Mouse (Mus musculus) cortical plate, adult 2 months (tissue): Measurements from ENCODE around the gene Smad3. TPM values are rescaled to one million over a fixed set of nuclear protein-coding genes. Genes with fewer than 3 reads are reported as not detected.

Experiments
- H3K27ac ChIP-seq: fragments of 200-500 bp; 2 replicates; pipeline ENCODE4 v1.5.1; 2012; ENCODE audit warnings: low read length, control low read depth, inconsistent platforms; ENCODE audit not compliant: insufficient read depth
- H3K4me1 ChIP-seq: fragments of 200-500 bp; 2 replicates; pipeline ENCODE4 v1.6.1; 2011; ENCODE audit warnings: low read length; ENCODE audit not compliant: control insufficient read depth, insufficient read depth
- H3K4me3 ChIP-seq: fragments of 200-500 bp; 2 replicates; pipeline ENCODE4 v1.5.1; 2011; ENCODE audit warnings: mild to moderate bottlenecking, low read length, control low read depth; ENCODE audit not compliant: insufficient read depth
- CTCF ChIP-seq: fragments of 200-500 bp; IDR thresholded peaks from 2 replicates; pipeline ENCODE4 v1.5.1; 2011; ENCODE audit warnings: mild to moderate bottlenecking, control low read depth, low read length; ENCODE audit not compliant: insufficient read depth; ENCODE audit errors: extremely low read depth
- POLR2A ChIP-seq: fragments of 200-500 bp; IDR thresholded peaks from 2 replicates; pipeline ENCODE4 v1.6.1; 2011; ENCODE audit warnings: mild to moderate bottlenecking, low read length, control low read depth; ENCODE audit not compliant: insufficient read depth; ENCODE audit errors: extremely low read depth
- polyA plus RNA-seq: library from polyadenylated mRNA; depleted of rRNA; stranded (reverse); fragments of >200 nt; gene quantifications from 2 replicates; pipeline ENCODE4 v1.2.3, GENCODE M21; 2012

Smad3 gene
- polyA plus RNA-seq, 1 experiment = 46.8 TPM

DNA sequence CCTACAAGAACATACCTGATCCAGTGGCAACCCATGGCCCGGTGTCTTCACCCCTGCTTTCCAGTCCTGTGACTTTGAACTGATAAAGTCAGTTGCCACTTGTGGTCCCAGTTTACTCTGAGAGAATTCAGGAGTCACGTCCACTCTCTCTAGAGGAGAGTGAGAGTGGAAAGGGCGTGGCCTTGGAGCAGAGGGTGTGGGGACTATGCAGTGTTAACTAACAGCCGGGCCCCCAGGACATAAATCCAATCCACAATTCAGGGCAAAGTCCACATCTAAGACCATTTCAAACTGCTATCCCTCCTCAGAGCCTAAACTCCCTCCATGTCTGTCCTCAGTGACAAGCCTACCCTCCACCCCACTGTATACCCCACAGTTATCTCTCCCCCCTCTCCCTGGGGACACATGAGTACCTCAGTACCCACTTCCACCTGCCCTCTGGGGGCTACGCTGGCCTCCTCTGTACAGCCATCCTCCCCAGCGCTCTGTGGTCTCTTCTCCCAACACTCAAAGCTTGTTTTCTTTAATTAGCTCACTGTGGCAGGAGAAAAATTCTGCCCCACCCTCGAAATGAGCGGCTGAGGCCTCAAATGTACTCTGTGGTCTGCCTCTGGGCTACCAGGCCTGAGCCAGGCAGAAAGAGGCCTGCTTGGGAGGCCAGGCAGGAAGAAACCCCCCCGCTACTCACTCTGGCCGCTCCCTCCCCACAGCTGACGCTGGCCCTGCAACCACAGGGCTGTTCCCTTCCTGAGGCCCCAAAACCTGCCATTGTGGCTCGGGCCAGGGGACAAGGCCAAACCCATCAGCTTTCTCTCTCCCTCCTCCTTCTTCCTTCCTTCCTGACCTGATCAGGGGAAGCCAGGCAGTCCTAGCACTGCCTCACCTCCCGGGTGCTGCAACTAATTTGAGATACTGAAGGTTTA lies 31.4 kb downstream of the Smad3 start:
- Histone ChIP-seq H3K27ac (no peak overlapping the region), H3K4me1 (peaks cover 2% of the 10 kb centered on the region), H3K4me3 (no peak overlapping the region)
- TF ChIP-seq CTCF = no peak
- TF ChIP-seq POLR2A = no peak

DNA sequence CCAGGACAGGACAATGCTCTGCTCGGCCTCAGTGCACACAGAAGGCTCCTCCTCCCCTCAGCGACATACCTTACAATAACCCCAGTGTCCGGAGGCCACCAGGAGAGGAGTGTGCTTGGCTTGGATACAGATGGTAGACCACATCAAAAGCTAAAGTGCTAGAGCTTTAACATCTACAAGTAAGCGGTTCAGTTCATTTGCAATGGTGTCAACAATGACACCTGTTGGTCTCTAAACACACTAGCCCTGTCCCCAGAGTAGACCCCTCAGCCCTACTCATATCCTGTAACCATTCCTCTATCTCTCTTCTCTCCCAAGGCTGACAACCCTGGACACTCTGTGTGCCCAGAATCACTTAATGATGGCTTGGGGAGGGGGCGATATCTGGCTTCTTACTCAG lies 33.0 kb downstream of the Smad3 start:
- no peak overlapping the region for H3K27ac ChIP-seq
- TF ChIP-seq POLR2A (no peak), CTCF (no peak)
- H3K4me3 ChIP-seq = no peak overlapping the region
- H3K4me1 ChIP-seq = peaks cover 4% of the 10 kb centered on the region

DNA sequence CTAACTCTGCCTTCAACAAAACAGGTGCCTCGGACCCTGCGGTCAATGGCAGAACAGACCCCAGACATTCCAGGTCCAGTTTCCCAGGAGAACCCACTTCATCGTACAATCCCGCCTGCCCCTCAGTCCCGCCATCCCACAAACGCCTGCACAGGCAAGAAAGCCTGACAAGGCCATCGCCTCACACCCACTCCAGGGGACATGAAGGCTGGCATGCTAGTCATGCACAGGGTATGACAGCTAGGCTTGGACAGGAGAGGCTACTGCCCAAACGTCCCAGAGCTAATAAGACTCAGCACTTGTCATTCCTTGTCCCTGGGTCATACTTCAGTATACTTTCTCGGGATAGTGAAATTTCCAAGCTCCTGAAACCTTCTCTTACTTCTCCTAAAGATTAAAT lies 34.9 kb downstream of the Smad3 start:
- TF ChIP-seq POLR2A (no peak), CTCF (no peak)
- peaks cover 5% of the 10 kb centered on the region for H3K4me1 ChIP-seq
- no peak overlapping the region for H3K4me3 ChIP-seq
- no peak overlapping the region for H3K27ac ChIP-seq

DNA sequence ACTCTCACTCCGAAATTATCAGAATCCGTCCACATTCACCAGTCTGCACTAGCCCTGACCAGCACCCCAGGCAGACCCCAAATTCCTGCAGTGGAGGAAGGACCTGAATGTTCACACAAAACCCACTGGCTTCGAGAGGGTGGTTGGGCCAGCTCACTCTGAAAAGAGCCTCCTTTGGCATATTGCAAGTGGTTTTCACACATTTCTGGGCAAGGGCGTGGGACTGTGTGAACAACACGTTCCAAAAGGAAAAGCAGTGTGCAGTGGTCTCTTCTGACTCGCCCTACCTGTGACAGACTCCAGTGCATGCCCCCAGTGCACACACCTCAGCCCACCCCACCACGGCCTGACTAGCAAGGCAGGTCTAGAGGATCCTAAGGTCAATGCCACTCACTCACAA lies 35.4 kb downstream of the Smad3 start:
- Histone ChIP-seq H3K4me1 (peaks cover 5% of the 10 kb centered on the region), H3K4me3 (no peak overlapping the region), H3K27ac (no peak overlapping the region)
- TF ChIP-seq POLR2A (no peak), CTCF (no peak)

DNA sequence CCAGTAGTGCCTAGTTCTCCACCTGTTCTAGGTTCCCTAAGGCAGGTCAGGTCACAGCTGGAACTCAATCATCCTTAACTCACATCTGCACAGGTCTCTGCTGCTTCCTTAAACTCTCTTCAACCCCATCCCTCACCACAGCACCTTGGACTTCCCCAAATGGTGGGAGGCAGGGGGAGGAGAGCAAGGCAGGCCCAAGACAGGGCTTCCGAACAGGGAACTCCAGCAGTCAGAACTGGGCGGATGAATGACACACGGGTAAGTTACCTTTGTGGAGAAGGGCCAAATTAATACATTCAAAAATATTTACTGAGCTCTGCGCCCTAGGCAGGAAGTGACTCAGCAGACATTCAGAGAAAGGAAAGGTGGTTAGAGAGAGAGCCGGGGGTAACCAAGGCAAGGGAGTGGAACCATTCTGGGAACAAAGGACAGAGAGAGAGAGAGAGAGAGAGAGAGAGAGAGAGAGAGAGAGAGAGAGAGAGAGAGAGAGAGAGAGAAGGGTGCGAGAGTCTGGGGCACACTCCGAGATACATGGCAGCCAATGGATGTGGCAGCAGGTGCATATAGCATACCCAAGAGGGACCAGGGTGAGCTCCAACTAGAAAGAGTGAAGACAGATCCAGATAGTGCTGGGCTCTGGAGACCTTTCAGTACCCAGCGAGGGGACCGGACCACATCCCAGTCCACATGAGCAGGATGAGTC lies 36.1 kb downstream of the Smad3 start:
- no peak overlapping the region for H3K4me3 ChIP-seq
- peaks cover 5% of the 10 kb centered on the region for H3K4me1 ChIP-seq
- TF ChIP-seq POLR2A (no peak), CTCF (no peak)
- H3K27ac ChIP-seq = no peak overlapping the region

DNA sequence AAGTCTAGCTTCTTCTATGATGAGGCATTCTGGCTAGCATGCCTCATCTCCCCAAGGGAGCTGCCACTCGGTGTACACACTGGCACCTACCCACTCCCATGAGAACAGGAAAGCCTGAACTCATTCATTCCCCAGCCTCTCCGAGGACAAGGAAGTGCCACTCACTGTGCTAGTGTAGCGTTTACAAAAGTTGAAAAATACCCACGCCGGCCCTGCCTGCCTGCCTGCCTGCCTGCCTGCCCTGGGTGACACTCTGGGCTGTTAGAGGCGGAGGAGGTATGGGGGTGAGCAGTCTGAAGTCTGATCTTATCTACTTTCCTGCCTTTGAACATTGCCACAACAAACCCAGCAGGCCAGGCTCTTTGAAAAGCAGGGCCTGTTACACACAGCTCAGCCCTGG lies 37.1 kb downstream of the Smad3 start:
- TF ChIP-seq POLR2A (no peak), CTCF (no peak)

DNA sequence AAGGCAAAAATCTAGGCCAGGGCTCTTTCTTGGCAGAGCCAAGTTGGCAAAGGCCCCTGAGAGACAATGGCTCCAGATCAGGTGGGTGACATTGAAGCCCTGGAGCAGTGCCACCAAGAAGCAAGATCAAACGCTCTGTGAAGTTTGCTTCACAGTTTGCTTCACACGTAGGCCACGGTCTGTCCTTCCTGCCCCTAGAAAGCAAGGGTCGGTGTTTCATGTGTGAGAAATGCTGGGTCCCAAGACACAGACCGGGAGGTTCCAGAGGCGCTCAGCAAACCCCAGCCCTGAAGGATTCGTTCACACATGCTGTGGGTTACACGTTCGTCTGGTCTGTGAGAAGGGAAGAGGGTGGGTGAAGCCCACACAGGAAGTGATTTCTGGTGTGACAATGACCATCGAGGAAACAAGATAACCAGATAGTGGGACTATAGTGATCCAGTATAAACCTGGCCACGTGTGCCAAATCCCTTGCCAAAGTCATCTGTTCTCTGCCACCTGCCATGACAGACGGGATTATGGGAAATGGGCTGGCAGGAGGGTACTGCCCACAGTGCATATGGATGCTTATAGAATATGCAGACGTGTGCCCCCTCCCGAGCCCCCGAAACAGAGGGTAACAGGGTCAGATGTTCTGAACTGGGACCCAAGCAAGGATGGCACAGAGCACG lies 37.9 kb downstream of the Smad3 start:
- TF ChIP-seq POLR2A (no peak), CTCF (no peak)
- H3K4me3 ChIP-seq = no peak overlapping the region
- no peak overlapping the region for H3K27ac ChIP-seq

More for the DNA sequence above, 37.1 kb downstream of the Smad3 start:
- Histone ChIP-seq H3K4me3 (no peak overlapping the region), H3K27ac (no peak overlapping the region), H3K4me1 (peaks cover 5% of the 10 kb centered on the region)

DNA sequence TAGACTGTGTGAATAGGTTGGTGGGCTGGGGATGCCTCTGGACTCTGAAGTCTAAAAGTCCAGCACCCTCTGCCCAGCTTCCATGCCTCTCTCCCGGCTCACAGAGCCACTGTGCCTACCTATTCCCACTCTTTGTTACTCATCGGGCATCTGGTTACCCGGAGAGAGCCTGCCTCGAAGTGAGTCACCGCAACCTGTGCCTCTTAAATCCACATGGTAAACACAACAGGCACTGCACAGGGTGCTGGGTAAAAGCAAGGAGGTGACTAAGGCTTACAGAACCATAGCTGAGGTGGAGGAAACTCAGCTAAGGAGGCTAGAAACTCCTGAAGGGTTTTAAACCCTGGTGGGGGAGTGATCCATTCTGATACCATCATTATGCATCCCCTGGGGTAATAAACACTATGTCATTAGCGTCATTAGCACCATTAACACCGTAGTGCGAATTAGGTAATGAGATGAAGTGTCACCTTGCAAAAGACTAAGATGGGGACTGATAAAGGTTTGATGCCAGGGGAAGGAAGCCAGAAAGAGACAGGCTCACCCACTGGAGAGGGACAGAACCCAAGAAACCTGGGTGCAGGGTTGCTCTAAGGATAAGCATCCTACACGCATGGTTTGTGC lies 38.9 kb downstream of the Smad3 start:
- Histone ChIP-seq H3K4me1 (peaks cover 5% of the 10 kb centered on the region), H3K4me3 (no peak overlapping the region), H3K27ac (no peak overlapping the region)
- TF ChIP-seq POLR2A = no peak
- TF ChIP-seq CTCF = no peak

More for the DNA sequence above, 37.9 kb downstream of the Smad3 start:
- H3K4me1 ChIP-seq = peaks cover 5% of the 10 kb centered on the region

DNA sequence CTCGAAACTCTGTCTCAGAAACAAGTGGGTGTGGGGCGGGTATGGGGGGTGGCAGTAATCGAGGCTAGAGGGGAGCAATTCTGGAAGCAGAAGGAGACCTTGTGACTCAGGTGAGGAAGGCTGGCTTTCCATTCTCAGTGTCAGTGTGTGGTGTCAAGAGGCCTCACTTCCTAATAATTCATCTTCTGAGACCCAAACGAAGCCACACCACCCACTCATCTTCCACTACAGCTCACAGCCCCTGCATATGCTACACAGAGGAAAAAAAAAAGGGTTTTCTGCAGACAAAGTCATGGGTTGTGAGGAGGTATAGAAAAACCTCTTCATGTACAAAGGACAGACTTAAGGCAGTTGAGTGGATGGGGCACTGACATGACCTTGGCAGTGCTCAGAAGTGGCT lies 39.6 kb downstream of the Smad3 start:
- Histone ChIP-seq H3K27ac (no peak overlapping the region), H3K4me3 (no peak overlapping the region), H3K4me1 (peaks cover 5% of the 10 kb centered on the region)
- TF ChIP-seq POLR2A (no peak), CTCF (no peak)
